Mouse (Mus musculus) liver, adult 2 months (tissue): ENCODE data around the gene Ngef. TPM values are rescaled to one million over a fixed set of nuclear protein-coding genes. Genes with fewer than 3 reads are reported as not detected.
A peak's percentile ranks its signal among the peaks of the same experiment; 100 is the strongest.

Experiments
- DNase-seq: peaks from one replicate; pipeline ENCODE4 v3.0.0-alpha.2; 2011; ENCODE audit warnings: low read depth, low spot score; ENCODE audit errors: extremely low read depth
- H3K27ac ChIP-seq: fragments of 200-500 bp; replicated peaks from 2 replicates; pipeline ENCODE4 v1.5.1; 2012; ENCODE audit warnings: low read depth, mild to moderate bottlenecking, control low read depth, inconsistent platforms, low read length; ENCODE audit not compliant: insufficient read depth
- H3K27me3 ChIP-seq: fragments of 200-500 bp; 2 replicates; pipeline ENCODE4 v1.6.1; 2012; ENCODE audit warnings: mild to moderate bottlenecking, moderate library complexity, low read length, inconsistent platforms; ENCODE audit not compliant: control insufficient read depth, insufficient read depth
- H3K36me3 ChIP-seq: fragments of 200-500 bp; 2 replicates; pipeline ENCODE4 v1.6.1; 2012; ENCODE audit warnings: low read length, inconsistent platforms; ENCODE audit not compliant: control insufficient read depth, insufficient read depth
- H3K4me1 ChIP-seq: fragments of 200-500 bp; 2 replicates; pipeline ENCODE4 v1.6.1; 2011; ENCODE audit warnings: low read length; ENCODE audit not compliant: control insufficient read depth, insufficient read depth
- H3K4me3 ChIP-seq: fragments of 200-500 bp; 2 replicates; pipeline ENCODE4 v1.5.1; 2011; ENCODE audit warnings: low read depth, mild to moderate bottlenecking, control low read depth, low read length, moderate library complexity; ENCODE audit not compliant: insufficient read depth
- H3K79me2 ChIP-seq: fragments of 200-500 bp; 2 replicates; pipeline ENCODE4 v1.6.1; 2012; ENCODE audit warnings: inconsistent platforms, mild to moderate bottlenecking, low read length, moderate library complexity; ENCODE audit not compliant: control insufficient read depth, insufficient read depth
- H3K9ac ChIP-seq: fragments of 200-500 bp; 2 replicates; pipeline ENCODE4 v1.6.1; 2012; ENCODE audit warnings: low read depth, mild to moderate bottlenecking, control low read depth, inconsistent platforms, low read length
- CTCF ChIP-seq: fragments of 200-500 bp; IDR thresholded peaks from 2 replicates; pipeline ENCODE4 v1.5.1; 2011; ENCODE audit warnings: low read depth, low read length, control low read depth
- POLR2A ChIP-seq: fragments of 200-500 bp; IDR thresholded peaks from 2 replicates; pipeline ENCODE4 v1.6.1; 2011; ENCODE audit warnings: low read length, control low read depth; ENCODE audit not compliant: insufficient read depth; ENCODE audit errors: extremely low read depth
- WGBS: fragments of 180-500 bp; shearing (Covaris S2); methylation state at CpG from one replicate; pipeline ENCODE4 v1.1.7; 2018; 5-methylcytosine and 5-hydroxymethylcytosine counted together
- polyA plus RNA-seq: library from polyadenylated mRNA; depleted of rRNA; stranded (reverse); fragments of >200 nt; gene quantifications from 2 replicates; pipeline ENCODE4 v1.2.3, GENCODE M21; 2012; rRNA removed
- total RNA-seq: library from RNA; depleted of rRNA; stranded (reverse); fragments of >200 nt; gene quantifications from 2 replicates; pipeline ENCODE4 v1.2.3, GENCODE M21; 2014; rRNA removed

Ngef gene
- total and polyA plus RNA-seq, 2 experiments = 21.5 to 29.7 TPM

- 84% methylated on average over 4 of the region's 4 CpGs for WGBS
- H3K4me1 ChIP-seq = no peaks in the 10 kb centered on the region
- H3K4me3 ChIP-seq = no peak overlapping the region
- DNase-seq = no peak
- H3K36me3 ChIP-seq = no peaks in the 10 kb centered on the region
- no peaks in the 10 kb centered on the region for H3K27me3 ChIP-seq
- no peaks in the 10 kb centered on the region for H3K79me2 ChIP-seq
- TF ChIP-seq POLR2A (no peak), CTCF (no peak)
- H3K9ac ChIP-seq = no peak overlapping the region
- H3K27ac ChIP-seq = no peak overlapping the region
Measured at GRCm38 (mm10) chr1:87458045-87458444, 115.6 kb downstream of the Ngef start.

GRCm38 (mm10) chr1:87456425-87456824, 117.2 kb downstream of the Ngef start:
- H3K4me1 ChIP-seq = no peaks in the 10 kb centered on the region
- H3K36me3 ChIP-seq = no peaks in the 10 kb centered on the region
- H3K4me3 ChIP-seq = no peak overlapping the region
- H3K9ac ChIP-seq = no peak overlapping the region
- no peaks in the 10 kb centered on the region for H3K79me2 ChIP-seq
- WGBS = 100% methylated on average over 1 of the region's 1 CpGs
- no peak overlapping the region for H3K27ac ChIP-seq
- H3K27me3 ChIP-seq = no peaks in the 10 kb centered on the region
- DNase-seq = no peak
- TF ChIP-seq CTCF (no peak), POLR2A (no peak)

- Histone ChIP-seq H3K36me3 (peaks cover 48% of the 10 kb centered on the region), H3K27ac (no peak overlapping the region), H3K4me1 (no peaks in the 10 kb centered on the region), H3K27me3 (no peaks in the 10 kb centered on the region), H3K4me3 (no peak overlapping the region), H3K79me2 (no peaks in the 10 kb centered on the region), H3K9ac (no peak overlapping the region)
- TF ChIP-seq POLR2A (no peak), CTCF (no peak)
- 63% methylated on average over 4 of the region's 4 CpGs for WGBS
- no peak for DNase-seq
Measured at GRCm38 (mm10) chr1:87449432-87449831, 124.2 kb downstream of the Ngef start.

GRCm38 (mm10) chr1:87447183-87448104, 126.2 kb downstream of the Ngef start:
- TF ChIP-seq CTCF (peak; percentile 73), POLR2A (no peak)
- DNase-seq = no peak
- WGBS = 62% methylated on average over 5 of the region's 5 CpGs

GRCm38 (mm10) chr1:87436583-87436982, 137.1 kb downstream of the Ngef start:
- H3K36me3 ChIP-seq = peaks cover 73% of the 10 kb centered on the region
- no peak for TF ChIP-seq POLR2A
- no peak for TF ChIP-seq CTCF

More at GRCm38 (mm10) chr1:87447183-87448104, 126.2 kb downstream of the Ngef start:
- no peak overlapping the region for H3K9ac ChIP-seq
- H3K36me3 ChIP-seq = peaks cover 65% of the 10 kb centered on the region
- no peaks in the 10 kb centered on the region for H3K79me2 ChIP-seq
- H3K27ac ChIP-seq = no peak overlapping the region
- no peak overlapping the region for H3K4me3 ChIP-seq
- H3K27me3 ChIP-seq = no peaks in the 10 kb centered on the region
- H3K4me1 ChIP-seq = no peaks in the 10 kb centered on the region

GRCm38 (mm10) chr1:87435125-87435524, 138.5 kb downstream of the Ngef start:
- no peaks in the 10 kb centered on the region for H3K79me2 ChIP-seq
- no peak overlapping the region for H3K9ac ChIP-seq
- H3K27ac ChIP-seq = no peak overlapping the region
- WGBS = 95% methylated on average over 2 of the region's 2 CpGs
- no peaks in the 10 kb centered on the region for H3K4me1 ChIP-seq
- peaks cover 71% of the 10 kb centered on the region for H3K36me3 ChIP-seq
- H3K27me3 ChIP-seq = no peaks in the 10 kb centered on the region
- DNase-seq = no peak
- TF ChIP-seq CTCF (no peak), POLR2A (no peak)
- H3K4me3 ChIP-seq = no peak overlapping the region

More at GRCm38 (mm10) chr1:87436583-87436982, 137.1 kb downstream of the Ngef start:
- Histone ChIP-seq H3K9ac (no peak overlapping the region), H3K79me2 (no peaks in the 10 kb centered on the region), H3K4me3 (no peak overlapping the region), H3K27me3 (no peaks in the 10 kb centered on the region), H3K27ac (no peak overlapping the region), H3K4me1 (no peaks in the 10 kb centered on the region)
- DNase-seq = peak; percentile 27
- 31% methylated on average over 6 of the region's 6 CpGs for WGBS

Other genes with a start within 250 kb of the Ngef start
- 39.2 and 39.7 TPM in 2 replicates for gene Gigyf2, start 246.9 kb downstream of the Ngef start, total RNA-seq
- 15.8 and 21.1 TPM in 2 replicates for gene Gigyf2, start 246.9 kb downstream of the Ngef start, polyA plus RNA-seq
- not detected in 2 replicates for gene Kcnj13, start 179.1 kb downstream of the Ngef start, total RNA-seq
- not detected in 2 replicates for gene Kcnj13, start 179.1 kb downstream of the Ngef start, polyA plus RNA-seq
- gene Snorc, start 103.6 kb downstream of the Ngef start, total RNA-seq = not detected in 2 replicates
- gene Snorc, start 103.6 kb downstream of the Ngef start, polyA plus RNA-seq = 0.32 TPM in 1 of 2 replicates, not detected in the other
- gene Neu2, start 64.0 kb downstream of the Ngef start, total RNA-seq = 2.6 and 3.0 TPM in 2 replicates
- 3.1 and 3.4 TPM in 2 replicates for gene Neu2, start 64.0 kb downstream of the Ngef start, polyA plus RNA-seq
- 7.6 and 14.4 TPM in 2 replicates for gene Inpp5d, start 46.4 kb upstream of the Ngef start, total RNA-seq
- 3.7 and 4.3 TPM in 2 replicates for gene Inpp5d, start 46.4 kb upstream of the Ngef start, polyA plus RNA-seq
- 30.5 and 33.2 TPM in 2 replicates for gene Atg16l1, start 182.0 kb upstream of the Ngef start, total RNA-seq
- gene Atg16l1, start 182.0 kb upstream of the Ngef start, polyA plus RNA-seq = 17.6 and 23.1 TPM in 2 replicates
- 0.09 and 0.27 TPM in 2 replicates for gene Sag, start 229.8 kb upstream of the Ngef start, total RNA-seq
- gene Sag, start 229.8 kb upstream of the Ngef start, polyA plus RNA-seq = 0.15 TPM in 1 of 2 replicates, not detected in the other